Mouse (Mus musculus): ENCODE results near the gene 1700067K01Rik.

1700067K01Rik gene

GRCm38 (mm10) chr8:84012499-84013165 is 11.3 kb downstream of the 1700067K01Rik start:
- DNase-seq, result peak; percentile 54

GRCm38 (mm10) chr8:84015833-84016232 is 14.5 kb downstream of the 1700067K01Rik start:
- no peak for DNase-seq

- DNase-seq, result no peak
Measured at GRCm38 (mm10) chr8:84019738-84020137, 18.4 kb downstream of the 1700067K01Rik start.

GRCm38 (mm10) chr8:84021096-84021495 is 19.8 kb downstream of the 1700067K01Rik start, which contains the start of gene Palm3:
Palm3 (plus strand) TSS chr8:84021471.
- peak; percentile 89 for DNase-seq

- peak; percentile 38 for DNase-seq
Measured at GRCm38 (mm10) chr8:84021569-84021968, 20.3 kb downstream of the 1700067K01Rik start.

GRCm38 (mm10) chr8:84023085-84023484 is 21.8 kb downstream of the 1700067K01Rik start:
- DNase-seq, result peak; percentile 89

GRCm38 (mm10) chr8:84023631-84024030 is 22.3 kb downstream of the 1700067K01Rik start:
- peak; percentile 89 for DNase-seq

- DNase-seq, result peak; percentile 59
Measured at GRCm38 (mm10) chr8:84024171-84024570, 22.9 kb downstream of the 1700067K01Rik start.

GRCm38 (mm10) chr8:84025863-84026262 is 24.6 kb downstream of the 1700067K01Rik start:
- DNase-seq, result no peak

GRCm38 (mm10) chr8:84027449-84027848 is 26.1 kb downstream of the 1700067K01Rik start:
- no peak for DNase-seq

- DNase-seq, result no peak
Measured at GRCm38 (mm10) chr8:84029272-84029671, 28.0 kb downstream of the 1700067K01Rik start.

GRCm38 (mm10) chr8:84032777-84033176 is 31.5 kb downstream of the 1700067K01Rik start:
- DNase-seq, result no peak

GRCm38 (mm10) chr8:84038015-84038414 is 36.7 kb downstream of the 1700067K01Rik start:
- DNase-seq, result peak; percentile 26

GRCm38 (mm10) chr8:84039050-84039449 is 37.7 kb downstream of the 1700067K01Rik start:
- peak; percentile 51 for DNase-seq

GRCm38 (mm10) chr8:84042066-84042947 is 41.0 kb downstream of the 1700067K01Rik start, which contains the start of gene Il27ra:
Il27ra (minus strand) TSS chr8:84042589.
- peak; percentile 53 for DNase-seq

GRCm38 (mm10) chr8:84042948-84043342 is 41.6 kb downstream of the 1700067K01Rik start:
- DNase-seq, result no peak

- DNase-seq, result no peak
Measured at GRCm38 (mm10) chr8:84044103-84044502, 42.8 kb downstream of the 1700067K01Rik start.

GRCm38 (mm10) chr8:84044900-84045299 is 43.6 kb downstream of the 1700067K01Rik start, which contains the start of gene Rln3:
Rln3 (minus strand) TSS chr8:84045000.
- DNase-seq, result no peak

- DNase-seq, result no peak
Measured at GRCm38 (mm10) chr8:84046505-84046904, 45.2 kb downstream of the 1700067K01Rik start.

- no peak for DNase-seq
Measured at GRCm38 (mm10) chr8:84048171-84048570, 46.9 kb downstream of the 1700067K01Rik start.

GRCm38 (mm10) chr8:84052746-84053145 is 51.4 kb downstream of the 1700067K01Rik start:
- DNase-seq, result no peak

- no peak for DNase-seq
Measured at GRCm38 (mm10) chr8:84053229-84053628, 51.9 kb downstream of the 1700067K01Rik start.
